Mouse (Mus musculus) T-helper 1 cell (primary cell): Measurements from ENCODE around the gene Ano6.

Experiments used
- in situ Hi-C: fragments of 300-600 bp; cut with MboI, MseI; formaldehyde crosslinking; loops from one replicate; pipeline ENCODE4 v1.15.1; 2025; ENCODE audit warnings: high pct_unique_total_duplicates

Ano6 gene

GRCm38 (mm10) chr15:95925334-95925986 lies 134.8 kb downstream of the Ano6 start:
- in situ Hi-C loops, result no loop called here

- in situ Hi-C loops, result no loop called here
Observed at GRCm38 (mm10) chr15:95929087-95929486, 138.4 kb downstream of the Ano6 start.

GRCm38 (mm10) chr15:95931013-95931775 lies 140.6 kb downstream of the Ano6 start:
- in situ Hi-C loops, result loop anchor here (5.0 kb wide), 1 partner anchor 51 kb away; no protein-coding TSS in a partner anchor

- in situ Hi-C loops, result loop anchor here (5.0 kb wide), 1 partner anchor 50 kb away; no protein-coding TSS in a partner anchor
Observed at GRCm38 (mm10) chr15:95932358-95932757, 141.7 kb downstream of the Ano6 start.

GRCm38 (mm10) chr15:95935141-95935540 lies 144.5 kb downstream of the Ano6 start:
- in situ Hi-C loops, result no loop called here

GRCm38 (mm10) chr15:95943470-95943869 lies 152.8 kb downstream of the Ano6 start:
- in situ Hi-C loops, result no loop called here

GRCm38 (mm10) chr15:95944299-95944698 lies 153.7 kb downstream of the Ano6 start:
- in situ Hi-C loops, result no loop called here

GRCm38 (mm10) chr15:95945951-95946708 lies 155.5 kb downstream of the Ano6 start:
- in situ Hi-C loops, result loop anchor here (5.0 kb wide), 1 partner anchor 179 kb away; no protein-coding TSS in a partner anchor

GRCm38 (mm10) chr15:95948411-95948810 lies 157.8 kb downstream of the Ano6 start:
- in situ Hi-C loops, result loop anchor here (5.0 kb wide), 1 partner anchor 181 kb away; no protein-coding TSS in a partner anchor

- in situ Hi-C loops, result loop anchor here (5.0 kb wide), 1 partner anchor 182 kb away; no protein-coding TSS in a partner anchor
Observed at GRCm38 (mm10) chr15:95949336-95949735, 158.7 kb downstream of the Ano6 start.

- in situ Hi-C loops, result no loop called here
Observed at GRCm38 (mm10) chr15:95951497-95951896, 160.9 kb downstream of the Ano6 start.

- in situ Hi-C loops, result no loop called here
Observed at GRCm38 (mm10) chr15:95956692-95957091, 166.0 kb downstream of the Ano6 start.

GRCm38 (mm10) chr15:95962411-95963123 lies 171.9 kb downstream of the Ano6 start:
- in situ Hi-C loops, result no loop called here

- in situ Hi-C loops, result no loop called here
Observed at GRCm38 (mm10) chr15:95963124-95963482, 172.5 kb downstream of the Ano6 start.

GRCm38 (mm10) chr15:95963533-95964250 lies 173.0 kb downstream of the Ano6 start:
- in situ Hi-C loops, result no loop called here

GRCm38 (mm10) chr15:95964251-95964561 lies 173.6 kb downstream of the Ano6 start:
- in situ Hi-C loops, result no loop called here

GRCm38 (mm10) chr15:95966979-95967378 lies 176.3 kb downstream of the Ano6 start:
- in situ Hi-C loops, result no loop called here

- in situ Hi-C loops, result no loop called here
Observed at GRCm38 (mm10) chr15:95967516-95968196, 177.0 kb downstream of the Ano6 start.

GRCm38 (mm10) chr15:95969596-95969995 lies 179.0 kb downstream of the Ano6 start:
- in situ Hi-C loops, result no loop called here

GRCm38 (mm10) chr15:95970176-95970575 lies 179.5 kb downstream of the Ano6 start:
- in situ Hi-C loops, result no loop called here
